Mouse (Mus musculus) small intestine, adult 2 months (tissue): ENCODE results near the gene Gm28372. TPM values are rescaled to one million over a fixed set of nuclear protein-coding genes. Genes with fewer than 3 reads are reported as not detected.

Experiments used
- H3K27ac ChIP-seq: fragments of 200-500 bp; 2 replicates; pipeline ENCODE4 v1.5.1; 2012; ENCODE audit warnings: low read depth, low read length, control low read depth, inconsistent platforms; ENCODE audit not compliant: insufficient read depth
- H3K27me3 ChIP-seq: fragments of 200-500 bp; 2 replicates; pipeline ENCODE4 v1.6.1; 2012; ENCODE audit warnings: mild to moderate bottlenecking, moderate library complexity, low read length, inconsistent platforms; ENCODE audit not compliant: control insufficient read depth, insufficient read depth
- H3K36me3 ChIP-seq: fragments of 200-500 bp; 2 replicates; pipeline ENCODE4 v1.6.1; 2012; ENCODE audit warnings: mild to moderate bottlenecking, low read length, control low read depth, inconsistent platforms; ENCODE audit not compliant: control insufficient read depth, insufficient read depth
- H3K4me1 ChIP-seq: fragments of 200-500 bp; 2 replicates; pipeline ENCODE4 v1.6.1; 2012; ENCODE audit warnings: low read length, inconsistent platforms, mixed read lengths; ENCODE audit not compliant: control insufficient read depth, insufficient read depth, insufficient read length
- H3K4me3 ChIP-seq: fragments of 200-500 bp; 2 replicates; pipeline ENCODE4 v1.5.1; 2012; ENCODE audit warnings: low read depth, mild to moderate bottlenecking, control low read depth, inconsistent platforms, low read length, moderate library complexity
- CTCF ChIP-seq: fragments of 200-500 bp; IDR thresholded peaks from 2 replicates; pipeline ENCODE4 v1.5.1; 2012; ENCODE audit warnings: low read depth, mild to moderate bottlenecking, control low read depth, inconsistent platforms, low read length, moderate library complexity, mixed read lengths; ENCODE audit not compliant: insufficient replicate concordance, insufficient read length; ENCODE audit errors: extremely low read depth
- POLR2A ChIP-seq: fragments of 200-500 bp; IDR thresholded peaks from 2 replicates; pipeline ENCODE4 v1.6.1; 2012; ENCODE audit warnings: low read depth, mild to moderate bottlenecking, control low read depth, inconsistent platforms, low read length, moderate library complexity
- WGBS: fragments of 180-500 bp; shearing (Covaris S2); methylation state at CpG from one replicate; pipeline ENCODE4 v1.1.7; 2018; 5-methylcytosine and 5-hydroxymethylcytosine counted together
- polyA plus RNA-seq: library from polyadenylated mRNA; depleted of rRNA; stranded (reverse); fragments of >200 nt; gene quantifications from 2 replicates; pipeline ENCODE4 v1.2.3, GENCODE M21; 2012

Gene Gm28372
- polyA plus RNA-seq, 1 experiment, result not detected

GRCm38 (mm10) chr2:130411558-130412495 lies 6.8 kb downstream of the Gm28372 start:
- no peaks in the 10 kb centered on the region for H3K36me3 ChIP-seq
- 34% methylated on average over 16 of the region's 16 CpGs for WGBS
- no peaks in the 10 kb centered on the region; the same call in 1 of the 2 replicates for H3K4me1 ChIP-seq
- TF ChIP-seq POLR2A, result no peak
- TF ChIP-seq CTCF, result peak; percentile 92
- H3K27me3 ChIP-seq, result no peaks in the 10 kb centered on the region
- no peak overlapping the region for H3K4me3 ChIP-seq
- no peak overlapping the region for H3K27ac ChIP-seq

- Histone ChIP-seq H3K4me1 (no peaks in the 10 kb centered on the region; the same call in 1 of the 2 replicates), H3K4me3 (no peak overlapping the region), H3K36me3 (no peaks in the 10 kb centered on the region), H3K27me3 (no peaks in the 10 kb centered on the region), H3K27ac (no peak overlapping the region)
- TF ChIP-seq CTCF, result no peak
- TF ChIP-seq POLR2A, result no peak
- 74% methylated on average over 3 of the region's 3 CpGs for WGBS
Measured at GRCm38 (mm10) chr2:130412775-130413174, 7.7 kb downstream of the Gm28372 start.

- no peak overlapping the region for H3K27ac ChIP-seq
- H3K4me3 ChIP-seq, result no peak overlapping the region
- H3K27me3 ChIP-seq, result no peaks in the 10 kb centered on the region
- 69% methylated on average over 6 of the region's 6 CpGs for WGBS
- H3K4me1 ChIP-seq, result no peaks in the 10 kb centered on the region; the same call in 1 of the 2 replicates
- TF ChIP-seq CTCF, result no peak
- no peak for TF ChIP-seq POLR2A
- no peaks in the 10 kb centered on the region for H3K36me3 ChIP-seq
Measured at GRCm38 (mm10) chr2:130414094-130414856, 9.2 kb downstream of the Gm28372 start.

- Histone ChIP-seq H3K27me3 (no peaks in the 10 kb centered on the region), H3K4me1 (peaks cover 12% of the 10 kb centered on the region), H3K27ac (no peak overlapping the region), H3K36me3 (no peaks in the 10 kb centered on the region), H3K4me3 (no peak overlapping the region)
- TF ChIP-seq POLR2A (no peak), CTCF (no peak)
- 94% methylated on average over 26 of the region's 26 CpGs for WGBS
Measured at GRCm38 (mm10) chr2:130421781-130422620, 17.0 kb downstream of the Gm28372 start.

GRCm38 (mm10) chr2:130423397-130424125 lies 18.5 kb downstream of the Gm28372 start:
- peak overlapping the region; percentile 86 for H3K4me3 ChIP-seq
- no peaks in the 10 kb centered on the region for H3K27me3 ChIP-seq
- TF ChIP-seq POLR2A (no peak), CTCF (no peak)
- WGBS, result 10% methylated on average over 49 of the region's 49 CpGs
- H3K27ac ChIP-seq, result peak overlapping the region; percentile 83
- peaks cover 12% of the 10 kb centered on the region for H3K4me1 ChIP-seq
- H3K36me3 ChIP-seq, result no peaks in the 10 kb centered on the region

- WGBS, result under 1% methylated on average over 58 of the region's 58 CpGs
- TF ChIP-seq POLR2A, result peak; percentile 73
- peak; percentile 52; the same call in 1 of the 2 replicates for TF ChIP-seq CTCF
- Histone ChIP-seq H3K4me3 (peak within 1 kb of the TSS; percentile 86), H3K27me3 (no peaks in the 10 kb centered on the region), H3K36me3 (no peaks in the 10 kb centered on the region), H3K4me1 (peaks cover 12% of the 10 kb centered on the region), H3K27ac (peak within 1 kb of the TSS; percentile 84)
Measured at GRCm38 (mm10) chr2:130424126-130424853, 19.3 kb downstream of the Gm28372 start, which contains the start of the genes Vps16 and Pced1a. Gene Vps16, plus strand, starts transcription at chr2:130424339. Gene Pced1a, minus strand, starts transcription at chr2:130424701.
